Mouse (Mus musculus): ENCODE measurements around the gene Hist1h3e.

DNA sequence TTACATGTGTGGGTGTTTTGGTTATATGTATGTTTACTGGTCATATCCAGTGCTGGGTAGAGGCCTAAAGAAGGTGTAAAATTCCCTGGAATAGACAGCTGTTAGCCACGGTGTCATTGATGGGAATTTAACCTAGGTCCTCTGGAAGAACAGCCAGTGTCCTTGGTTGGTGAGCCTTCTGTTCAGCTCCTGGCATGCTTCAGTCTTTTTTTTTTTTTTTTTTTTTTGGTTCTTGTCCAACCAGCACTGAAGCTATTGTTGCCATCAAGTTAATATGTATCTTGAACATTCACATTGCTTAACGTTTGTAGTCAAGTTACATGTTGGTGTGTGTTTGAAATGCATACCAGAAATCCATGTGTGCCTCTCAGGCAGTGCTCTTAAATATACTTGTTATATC, 2.3 kb upstream of the Hist1h3e start:
- TF ChIP-seq CTCF (IDR thresholded peaks at IDR 0.05; ENCODE audit: borderline replicate concordance, insufficient read depth, low read depth, low read length) (no peak), POLR2A (IDR thresholded peaks at IDR 0.05; ENCODE audit: borderline replicate concordance, insufficient read depth, low read length) (no peak)
